Mouse (Mus musculus): Measurements from ENCODE around the gene Tgoln1. TPM values are rescaled to one million over a fixed set of nuclear protein-coding genes. Genes with fewer than 3 reads are reported as not detected.

Tgoln1 gene
- total and polyA plus RNA-seq, 3 experiments = 22.6 to 33.6 (median 23.5) TPM

DNA sequence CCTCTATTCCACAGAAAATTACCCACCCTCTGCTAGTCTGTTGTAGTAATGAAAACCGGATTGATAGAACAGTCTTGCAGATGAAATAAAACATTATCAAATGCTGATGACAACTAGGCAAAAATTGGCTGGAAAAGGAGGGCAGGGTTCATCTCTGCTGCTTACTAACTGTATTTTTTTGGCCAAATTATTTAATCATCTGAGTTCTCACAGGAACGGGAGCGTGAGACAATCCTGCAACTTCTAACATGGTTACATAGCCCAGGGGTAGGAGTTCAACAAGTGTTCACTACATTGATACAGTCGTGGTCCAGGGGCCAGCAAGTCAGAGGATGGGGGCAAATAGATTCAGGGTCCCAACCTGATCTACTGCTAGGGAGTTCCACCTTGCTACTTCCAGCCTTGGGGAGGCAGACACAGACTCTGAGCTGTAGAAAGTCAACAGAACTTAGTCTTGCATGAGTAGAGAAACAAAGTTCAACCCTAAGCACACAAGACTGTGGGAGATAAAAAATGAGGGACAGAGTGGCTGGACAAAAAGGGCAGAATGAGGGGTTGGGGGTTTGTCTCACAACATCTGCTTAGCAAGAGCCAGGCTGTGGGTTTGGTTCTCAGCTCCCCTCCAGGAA is 33.5 kb downstream of the Tgoln1 start:
- dilution Hi-C loops (cut with MboI; ENCODE audit: extremely low pct_ligation_motif_present, extremely low pct_unique_long_range_greater_than_20kb, low sequenced_read_pairs) (no loop called here), in situ Hi-C loops (cut with MboI; ENCODE audit: low pct_ligation_motif_present, low pct_unique_long_range_greater_than_20kb, low sequenced_read_pairs) (no loop called here)
- Histone ChIP-seq H3K27me3 (replicated peaks) (no peaks in the 10 kb centered on the region), H3K4me3 (replicated peaks in 1 of 3; ENCODE audit: low read depth in 2 of 3, low read length in 2 of 3, poor library complexity in 1 of 3) (no peak overlapping the region), H3K4me1 (ENCODE audit: control insufficient read depth in 1 of 2, insufficient read depth in 2 of 2) (peaks cover 0 to 20% of the 10 kb centered on the region in 2 experiments; a peak in 2 of 4 replicates), H3K36me3 (replicated peaks in 1 of 2; ENCODE audit: control insufficient read depth in 1 of 2, insufficient read depth in 1 of 2, low read length in 1 of 2) (peaks cover 14 to 60% of the 10 kb centered on the region in 2 experiments), H3K9me3 (replicated peaks; ENCODE audit: low read length) (no peaks in the 10 kb centered on the region), H3K4me2 (ENCODE audit: insufficient read depth, low read depth, poor library complexity, severe bottlenecking) (no peak overlapping the region), H3K27ac (ENCODE audit: insufficient read depth, low read depth) (no peak overlapping the region), H3K9ac (ENCODE audit: insufficient read depth, low read depth) (no peak overlapping the region), H3K79me2 (replicated peaks; ENCODE audit: control insufficient read depth, extremely low read depth, insufficient read depth, poor library complexity, severe bottlenecking) (no peaks in the 10 kb centered on the region)
- no peak for DNase-seq (ENCODE audit: extremely low read depth)
- no peak for TF ChIP-seq UBTF (IDR thresholded peaks at IDR 0.05; ENCODE audit: low read depth, low read length)
- TF ChIP-seq ETS1 (conservative IDR thresholded peaks at IDR 0.05; ENCODE audit: low read depth, low read length) = no peak
- TF ChIP-seq BHLHE40 (IDR thresholded peaks at IDR 0.05; ENCODE audit: low read depth, low read length) = no peak
- TF ChIP-seq ZNF384 (IDR thresholded peaks at IDR 0.05; ENCODE audit: low read depth, low read length) = no peak
- TF ChIP-seq MAX (IDR thresholded peaks at IDR 0.05; ENCODE audit: low read length) = no peak
- TF ChIP-seq NELFE (IDR thresholded peaks at IDR 0.05; ENCODE audit: low read depth, low read length) = no peak
- TF ChIP-seq KAT2A (IDR thresholded peaks at IDR 0.05; ENCODE audit: insufficient replicate concordance, low read length) = no peak
- no peak for TF ChIP-seq E2F4 (IDR thresholded peaks at IDR 0.05; ENCODE audit: insufficient replicate concordance, low read depth, low read length)
- no peak for TF ChIP-seq MYC (IDR thresholded peaks at IDR 0.05; ENCODE audit: low read depth, low read length)
- TF ChIP-seq GABPA (IDR thresholded peaks at IDR 0.05; ENCODE audit: insufficient replicate concordance, low read depth, low read length) = no peak

DNA sequence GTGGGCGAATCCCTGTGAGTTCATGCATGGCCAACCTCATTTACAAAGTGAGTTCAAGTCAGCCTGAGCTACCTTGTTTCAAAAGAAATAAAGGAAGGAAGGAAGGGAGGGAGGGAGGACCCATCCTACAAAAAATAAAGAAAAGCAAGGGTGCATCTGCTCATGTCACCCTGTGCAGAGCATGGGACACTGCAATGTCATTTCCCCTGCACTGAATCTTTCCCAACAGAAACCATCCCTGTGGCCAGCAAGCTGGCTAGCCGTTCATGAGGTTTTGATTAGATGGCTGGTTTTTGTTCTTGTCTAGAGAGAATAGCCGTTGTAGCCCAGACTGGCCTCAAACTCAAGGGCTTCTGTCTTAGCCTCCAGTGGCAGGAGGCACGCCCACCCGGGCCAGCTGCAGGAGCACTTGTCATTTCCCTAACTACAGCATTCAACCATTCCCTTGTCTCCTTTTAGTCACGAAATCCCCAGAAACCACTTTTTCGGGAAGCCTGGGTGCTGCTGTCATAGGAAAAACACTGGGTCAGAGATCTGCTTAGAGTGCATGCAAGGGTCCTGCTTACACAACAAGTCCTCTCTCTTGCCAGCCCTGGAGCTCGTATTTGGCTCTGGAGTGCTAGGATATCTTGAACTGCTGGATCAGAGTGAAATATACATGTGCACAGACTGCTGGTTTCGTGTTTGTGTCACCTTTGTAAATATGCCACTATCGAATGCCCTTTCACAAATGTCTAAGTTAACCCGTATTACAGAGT is 35.0 kb downstream of the Tgoln1 start:
- Histone ChIP-seq H3K9me3 (replicated peaks; ENCODE audit: low read length) (no peaks in the 10 kb centered on the region), H3K4me3 (replicated peaks in 1 of 3; ENCODE audit: low read depth in 2 of 3, low read length in 2 of 3, poor library complexity in 1 of 3) (no peak overlapping the region)
- DNase-seq (ENCODE audit: extremely low read depth) = no peak

More for the DNA sequence above, 35.0 kb downstream of the Tgoln1 start:
- dilution Hi-C loops (cut with MboI; ENCODE audit: extremely low pct_ligation_motif_present, extremely low pct_unique_long_range_greater_than_20kb, low sequenced_read_pairs) (no loop called here), in situ Hi-C loops (cut with MboI; ENCODE audit: low pct_ligation_motif_present, low pct_unique_long_range_greater_than_20kb, low sequenced_read_pairs) (no loop called here)
- Histone ChIP-seq H3K79me2 (replicated peaks; ENCODE audit: control insufficient read depth, extremely low read depth, insufficient read depth, poor library complexity, severe bottlenecking) (no peaks in the 10 kb centered on the region), H3K27ac (ENCODE audit: insufficient read depth, low read depth) (no peak overlapping the region), H3K27me3 (replicated peaks) (no peaks in the 10 kb centered on the region), H3K4me2 (ENCODE audit: insufficient read depth, low read depth, poor library complexity, severe bottlenecking) (no peak overlapping the region), H3K36me3 (replicated peaks in 1 of 2; ENCODE audit: control insufficient read depth in 1 of 2, insufficient read depth in 1 of 2, low read length in 1 of 2) (peaks cover 12 to 61% of the 10 kb centered on the region in 2 experiments), H3K9ac (ENCODE audit: insufficient read depth, low read depth) (no peak overlapping the region), H3K4me1 (ENCODE audit: control insufficient read depth in 1 of 2, insufficient read depth in 2 of 2) (peaks cover 0 to 11% of the 10 kb centered on the region in 2 experiments; a peak in 1 of 4 replicates)
- TF ChIP-seq RCOR1 (conservative IDR thresholded peaks at IDR 0.05; ENCODE audit: low read depth, low read length) (no peak), HCFC1 (IDR thresholded peaks at IDR 0.05; ENCODE audit: low read depth, low read length) (no peak), ZNF384 (IDR thresholded peaks at IDR 0.05; ENCODE audit: low read depth, low read length) (no peak), CTCF (conservative IDR thresholded peaks at IDR 0.05 in 1 of 2, IDR thresholded peaks at IDR 0.05 in 1 of 2; ENCODE audit: low read depth in 2 of 2, low read length in 2 of 2) (no peak)

Data from CH12.LX (cell line).